Mouse (Mus musculus): ENCODE results near the gene Dph1.

DNA sequence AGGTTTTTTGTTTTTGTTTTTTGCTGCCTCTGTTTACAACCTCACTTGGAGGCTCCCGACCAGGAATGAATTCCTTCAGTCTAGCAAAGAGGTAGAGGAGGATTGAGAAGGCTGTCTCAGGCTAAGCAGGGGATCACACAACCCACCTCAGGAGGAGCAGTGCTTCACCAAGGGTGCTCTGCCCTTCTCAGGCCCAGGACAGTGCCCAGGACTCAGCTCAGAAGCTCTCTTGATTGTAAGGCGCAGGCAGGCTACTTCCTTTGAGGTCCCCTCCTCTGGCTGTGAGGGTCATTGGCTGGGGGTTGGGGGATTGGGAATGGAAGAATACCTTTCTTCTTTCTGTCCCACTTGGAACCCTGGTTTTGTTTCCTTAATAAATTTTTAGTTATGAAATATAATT is 27.0 kb downstream of the Dph1 start:
- no peak for TF ChIP-seq CTCF (conservative IDR thresholded peaks at IDR 0.05; ENCODE audit: low read length)
- TF ChIP-seq NANOG (IDR thresholded peaks at IDR 0.05; ENCODE audit: borderline replicate concordance, low read length) = no peak
- TF ChIP-seq POU5F1 (IDR thresholded peaks at IDR 0.05; ENCODE audit: borderline replicate concordance, low read length) = no peak

All from E14TG2a.4 (cell line).